Mouse (Mus musculus) heart, embryonic 10.5 days (tissue): ENCODE results near the gene Ppp1r15a. TPM values are rescaled to one million over a fixed set of nuclear protein-coding genes. Genes with fewer than 3 reads are reported as not detected.

ENCODE experiments used
- DNase-seq: peaks from one replicate; pipeline ENCODE4 v3.0.0-alpha.2; 2017; ENCODE audit warnings: low spot score
- H3K27ac ChIP-seq: fragments of 300-500 bp; sonication (generic); 2 replicates; pipeline ENCODE4 v1.5.1; 2016; ENCODE audit warnings: mild to moderate bottlenecking
- H3K27me3 ChIP-seq: fragments of 300-500 bp; sonication (generic); 2 replicates; pipeline ENCODE4 v1.6.1; 2016; ENCODE audit warnings: mild to moderate bottlenecking; ENCODE audit not compliant: poor library complexity, insufficient read depth, severe bottlenecking
- H3K36me3 ChIP-seq: fragments of 300-500 bp; sonication (generic); 2 replicates; pipeline ENCODE4 v1.6.1; 2016; ENCODE audit warnings: mild to moderate bottlenecking, moderate library complexity
- H3K4me1 ChIP-seq: fragments of 300-500 bp; sonication (generic); 2 replicates; pipeline ENCODE4 v1.6.1; 2016; ENCODE audit warnings: mild to moderate bottlenecking
- H3K4me3 ChIP-seq: fragments of 300-500 bp; sonication (generic); 2 replicates; pipeline ENCODE4 v1.5.1; 2016; ENCODE audit warnings: mild to moderate bottlenecking, moderate library complexity
- H3K9me3 ChIP-seq: fragments of 300-500 bp; sonication (generic); 2 replicates; pipeline ENCODE4 v1.6.1; 2016; ENCODE audit warnings: mild to moderate bottlenecking, moderate library complexity
- WGBS: fragments of 180-500 bp; shearing (Covaris S2); methylation state at CpG from one replicate; pipeline ENCODE4 v1.1.7; 2016; 5-methylcytosine and 5-hydroxymethylcytosine counted together
- polyA plus RNA-seq: library from polyadenylated mRNA; unstranded; fragments of >200 nt; fragmentation: Nextera tagmentation; extraction: Ambion mirVana; gene quantifications from 2 replicates; pipeline ENCODE4 v1.2.1, GENCODE M21; 2016

The Ppp1r15a gene
- polyA plus RNA-seq, 1 experiment from 2014 or later, result 28.2 TPM

DNA sequence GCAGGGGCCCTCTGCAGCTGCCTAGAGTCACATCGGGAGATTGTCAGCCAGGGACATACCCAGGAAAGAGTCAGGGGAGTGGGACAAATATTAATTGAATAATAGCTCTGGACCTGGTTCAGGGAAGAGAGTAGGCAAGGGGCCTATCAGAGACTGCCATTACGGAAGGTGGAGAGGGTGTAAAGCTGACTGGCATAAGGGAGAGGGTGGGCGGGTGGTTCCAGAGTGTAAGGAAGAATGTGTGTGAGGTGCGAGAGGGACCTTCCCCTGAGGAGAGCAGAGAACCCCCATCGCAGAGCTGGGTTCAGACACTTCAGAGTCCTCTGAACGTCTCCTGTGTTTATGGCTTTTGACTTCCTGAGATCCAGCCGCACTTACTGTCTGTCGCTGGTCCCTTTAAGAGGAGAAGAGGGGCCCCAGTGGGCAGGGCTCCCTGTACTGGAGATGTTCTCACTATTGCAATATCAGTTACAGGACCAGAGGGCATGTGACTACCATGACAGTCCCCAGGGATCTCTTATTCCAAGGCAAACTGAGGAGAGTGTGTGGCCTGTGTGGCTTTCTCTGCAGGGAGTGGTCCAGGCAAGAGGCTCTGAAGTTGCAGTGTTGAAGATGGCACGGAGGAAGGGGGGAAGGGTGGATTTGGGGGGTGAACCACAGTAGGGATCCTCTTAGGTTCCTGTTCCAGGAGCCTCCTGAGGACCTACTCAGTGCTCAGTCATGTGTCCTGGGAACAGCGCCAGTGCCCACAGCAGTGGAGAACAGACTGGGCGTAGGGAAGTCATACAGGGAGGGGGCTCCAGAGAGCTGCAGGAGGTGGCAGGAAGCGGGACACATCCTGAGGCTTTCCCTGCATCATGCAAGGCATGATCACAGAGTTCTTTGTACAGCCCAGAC is 35.8 kb upstream of the Ppp1r15a start:
- no peak for DNase-seq
- H3K36me3 ChIP-seq, result no peaks in the 10 kb centered on the region
- H3K27me3 ChIP-seq, result no peaks in the 10 kb centered on the region
- peaks cover 30% of the 10 kb centered on the region for H3K4me1 ChIP-seq
- 47% methylated on average over 12 of the region's 12 CpGs for WGBS
- no peaks in the 10 kb centered on the region for H3K9me3 ChIP-seq
- peak overlapping the region; percentile 27 for H3K4me3 ChIP-seq
- H3K27ac ChIP-seq, result peak overlapping the region; percentile 72

DNA sequence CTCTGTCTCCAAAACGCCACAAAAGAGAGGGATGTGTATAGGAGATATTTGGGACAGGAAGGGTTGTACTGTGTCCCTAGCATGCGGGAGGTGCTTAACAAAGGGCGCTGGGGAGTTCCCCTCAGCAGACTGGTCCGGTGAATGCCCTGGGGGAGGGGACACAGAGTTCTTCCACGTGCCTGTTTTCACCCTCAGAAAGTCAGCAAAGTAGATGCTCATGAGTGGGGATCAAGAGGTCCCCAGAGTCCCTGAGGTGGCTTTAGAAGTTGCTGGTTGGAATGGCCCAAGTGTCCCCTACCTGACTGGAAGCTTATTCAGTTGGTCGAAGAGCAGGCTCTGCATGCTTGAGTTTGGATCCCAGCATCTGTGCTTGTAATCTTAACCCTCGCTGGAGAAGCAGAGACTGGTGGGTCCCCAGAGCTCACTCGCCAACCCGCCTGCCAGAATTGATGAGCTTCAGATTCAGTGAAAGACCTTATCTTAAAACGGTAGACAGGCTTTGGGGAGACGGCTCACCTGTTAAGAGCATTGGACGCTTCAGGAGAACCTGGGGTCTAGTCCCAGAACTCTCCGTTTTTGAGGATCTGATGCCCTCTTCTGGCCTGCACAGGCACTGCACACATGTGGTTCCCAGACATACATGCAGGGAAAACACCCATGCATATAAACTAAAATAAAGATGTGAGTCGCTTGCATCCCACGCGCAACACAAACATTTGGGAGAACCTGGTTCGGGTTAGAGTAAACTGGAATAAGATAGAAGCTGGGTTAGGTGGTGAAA is 35.0 kb upstream of the Ppp1r15a start:
- 23% methylated on average over 17 of the region's 17 CpGs for whole genome bisulfite sequencing
- Histone ChIP-seq H3K4me3 (peak overlapping the region; percentile 27), H3K27ac (no peak overlapping the region; the same call in 1 of the 2 replicates)

DNA sequence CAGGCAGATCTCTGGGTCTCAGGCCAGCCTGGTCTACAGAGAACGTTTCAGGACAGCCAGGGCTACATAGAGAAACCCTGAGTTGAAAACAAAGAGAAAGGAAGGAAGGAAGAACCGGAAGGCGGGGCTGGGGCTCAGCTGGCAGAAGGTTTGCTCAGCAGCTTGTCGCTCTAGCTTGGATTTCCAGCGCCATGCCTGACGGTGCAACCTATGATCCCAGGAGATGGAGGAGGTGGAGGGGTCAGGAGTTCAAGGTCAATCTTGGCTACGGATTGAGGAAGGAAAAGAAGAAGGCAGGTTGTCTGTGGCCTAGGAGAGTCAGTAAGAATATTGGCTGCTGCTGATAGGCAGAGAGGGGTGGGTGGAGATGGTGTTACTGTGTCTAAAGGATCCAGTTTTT is 34.2 kb upstream of the Ppp1r15a start:
- WGBS, result 77% methylated on average over 7 of the region's 7 CpGs
- DNase-seq, result no peak

More for the DNA sequence above, 35.0 kb upstream of the Ppp1r15a start:
- H3K36me3 ChIP-seq, result no peaks in the 10 kb centered on the region
- no peak for DNase-seq
- H3K9me3 ChIP-seq, result no peaks in the 10 kb centered on the region
- H3K27me3 ChIP-seq, result no peaks in the 10 kb centered on the region
- peaks cover 35% of the 10 kb centered on the region for H3K4me1 ChIP-seq

DNA sequence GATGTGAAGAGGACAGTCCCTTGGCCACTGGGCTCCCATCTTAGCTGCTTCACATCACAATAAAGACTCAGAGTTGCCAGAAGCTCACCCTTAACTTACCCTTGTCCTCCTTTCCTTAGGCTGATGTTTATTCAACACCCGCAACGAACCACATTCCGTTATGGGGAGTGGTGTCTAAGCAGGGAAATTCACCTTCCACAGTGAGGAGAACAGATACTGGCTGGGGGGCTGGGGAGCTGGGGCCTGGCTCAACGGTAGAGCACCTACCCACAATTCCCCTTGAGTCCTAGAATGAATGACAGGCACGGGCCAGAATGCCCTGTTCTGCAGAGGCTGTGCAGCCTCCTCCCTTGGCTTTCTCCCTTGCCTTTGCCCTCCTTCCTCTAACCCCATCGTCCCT is 32.8 kb upstream of the Ppp1r15a start:
- DNase-seq, result no peak
- no peaks in the 10 kb centered on the region for H3K9me3 ChIP-seq
- no peaks in the 10 kb centered on the region for H3K27me3 ChIP-seq
- H3K27ac ChIP-seq, result 0 out of 2 replicates have a peak overlapping the region, but pooled peaks have one; percentile 25
- no peaks in the 10 kb centered on the region for H3K36me3 ChIP-seq
- H3K4me1 ChIP-seq, result peaks cover 38% of the 10 kb centered on the region
- H3K4me3 ChIP-seq, result no peak overlapping the region
- 64% methylated on average over 5 of the region's 6 CpGs for WGBS

More for the DNA sequence above, 34.2 kb upstream of the Ppp1r15a start:
- no peaks in the 10 kb centered on the region for H3K36me3 ChIP-seq
- no peak overlapping the region for H3K27ac ChIP-seq
- no peak overlapping the region for H3K4me3 ChIP-seq
- H3K27me3 ChIP-seq, result no peaks in the 10 kb centered on the region
- H3K9me3 ChIP-seq, result no peaks in the 10 kb centered on the region
- peaks cover 38% of the 10 kb centered on the region for H3K4me1 ChIP-seq

DNA sequence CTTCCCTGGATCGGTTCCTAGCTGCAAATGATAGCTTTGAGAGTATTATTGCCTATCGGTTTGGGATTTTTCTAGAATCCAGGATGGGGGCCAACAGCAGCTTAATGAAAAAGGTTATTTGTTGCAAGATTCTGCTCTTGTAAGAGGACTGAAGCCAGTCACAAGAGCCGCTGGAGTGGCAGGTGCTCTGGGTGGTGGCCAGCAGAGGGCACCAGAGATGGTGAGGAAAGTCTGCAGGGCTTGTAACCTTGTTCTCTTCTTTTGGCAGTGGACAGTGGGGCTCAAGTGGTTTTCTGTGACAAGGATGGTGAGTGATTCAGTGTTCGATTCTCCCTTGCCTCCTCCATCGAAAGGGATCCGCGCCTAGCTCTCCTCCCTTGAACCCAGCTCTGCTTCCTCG is 29.7 kb upstream of the Ppp1r15a start:
- no peak overlapping the region for H3K4me3 ChIP-seq
- WGBS, result 21% methylated on average over 8 of the region's 8 CpGs
- H3K27ac ChIP-seq, result peak overlapping the region; percentile 52
- peak; percentile 88 for DNase-seq
- no peaks in the 10 kb centered on the region for H3K36me3 ChIP-seq
- no peaks in the 10 kb centered on the region for H3K9me3 ChIP-seq
- no peaks in the 10 kb centered on the region for H3K27me3 ChIP-seq
- peaks cover 35% of the 10 kb centered on the region for H3K4me1 ChIP-seq

DNA sequence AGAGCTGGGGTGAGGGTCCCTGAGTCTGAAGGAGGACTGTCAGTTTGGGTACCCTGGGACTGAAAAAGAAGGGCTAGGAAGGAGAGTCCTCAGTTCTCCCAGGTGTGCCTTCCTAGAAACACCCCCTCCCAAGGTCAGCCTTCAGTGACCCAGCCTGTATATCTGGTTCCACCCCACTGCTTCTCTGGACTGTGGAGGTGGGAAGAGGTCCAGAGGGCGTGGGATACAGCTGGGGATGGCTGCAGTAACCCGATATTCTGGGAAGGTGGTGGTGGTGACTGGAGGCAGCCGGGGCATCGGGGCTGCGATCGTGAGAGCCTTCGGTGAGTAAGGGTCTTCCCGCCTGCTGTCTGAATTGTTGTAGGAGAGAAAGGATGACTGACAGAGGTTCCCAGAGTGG is 28.7 kb upstream of the Ppp1r15a start, which contains the start of gene Hsd17b14:
Gene Hsd17b14 (plus strand): TSS at position 150 of the 400 bp plus-strand sequence.
- H3K4me1 ChIP-seq, result peaks cover 36% of the 10 kb centered on the region
- H3K36me3 ChIP-seq, result no peaks in the 10 kb centered on the region
- WGBS, result 49% methylated on average over 8 of the region's 8 CpGs
- H3K27me3 ChIP-seq, result no peaks in the 10 kb centered on the region
- H3K27ac ChIP-seq, result peak within 1 kb of the TSS; percentile 42; the same call in 1 of the 2 replicates
- no peaks in the 10 kb centered on the region for H3K9me3 ChIP-seq
- no peak within 1 kb of the TSS for H3K4me3 ChIP-seq
- no peak for DNase-seq

DNA sequence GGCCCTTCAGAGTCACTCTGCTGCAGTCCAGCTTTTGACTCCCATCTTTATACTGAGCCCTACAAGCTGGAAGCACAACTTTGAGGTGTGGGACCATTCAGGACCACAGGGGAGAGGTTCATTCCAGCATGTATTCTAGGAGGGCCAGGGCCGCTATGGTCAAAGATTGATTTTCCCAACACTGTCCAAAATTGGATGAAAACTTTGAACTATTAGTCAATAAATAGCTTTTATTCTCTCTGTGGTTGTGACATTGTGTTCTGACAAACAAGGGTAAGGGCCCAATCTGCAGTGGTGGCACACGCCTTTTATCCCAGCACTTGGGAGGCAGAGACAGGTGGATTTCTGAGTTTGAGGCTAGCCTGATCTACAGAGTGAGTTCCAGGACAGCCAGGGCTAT is 27.9 kb upstream of the Ppp1r15a start:
- H3K9me3 ChIP-seq, result no peaks in the 10 kb centered on the region
- H3K4me1 ChIP-seq, result peaks cover 32% of the 10 kb centered on the region
- no peaks in the 10 kb centered on the region for H3K27me3 ChIP-seq
- no peaks in the 10 kb centered on the region for H3K36me3 ChIP-seq
- H3K4me3 ChIP-seq, result no peak overlapping the region
- WGBS, result 92% methylated on average over 2 of the region's 2 CpGs
- no peak for DNase-seq
- H3K27ac ChIP-seq, result peak overlapping the region; percentile 42; the same call in 1 of the 2 replicates

DNA sequence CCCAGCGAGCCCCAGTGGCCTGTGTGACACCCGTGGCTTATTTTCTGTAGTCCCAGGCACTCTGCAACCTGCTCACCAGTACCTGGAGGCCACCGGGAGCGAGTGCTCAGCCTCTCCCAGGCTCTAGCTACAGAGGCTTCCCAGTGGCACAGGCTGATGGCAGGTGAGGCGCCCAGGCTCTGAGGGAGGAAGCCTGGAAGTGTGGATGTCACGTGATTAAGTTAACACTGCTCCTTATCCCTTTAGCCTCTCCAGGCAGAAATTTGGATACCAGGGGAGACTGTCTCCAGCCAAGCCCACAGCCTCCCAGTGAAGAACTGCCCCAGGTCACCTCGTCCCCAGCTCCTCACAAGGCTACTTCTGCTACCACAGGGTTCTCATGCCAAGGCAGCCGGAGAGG is 27.5 kb upstream of the Ppp1r15a start:
- 61% methylated on average over 8 of the region's 8 CpGs for WGBS
- DNase-seq, result no peak
- no peaks in the 10 kb centered on the region for H3K9me3 ChIP-seq
- no peak overlapping the region for H3K4me3 ChIP-seq
- no peaks in the 10 kb centered on the region for H3K27me3 ChIP-seq
- no peaks in the 10 kb centered on the region for H3K36me3 ChIP-seq
- H3K4me1 ChIP-seq, result peaks cover 27% of the 10 kb centered on the region
- peak overlapping the region; percentile 42; the same call in 1 of the 2 replicates for H3K27ac ChIP-seq

DNA sequence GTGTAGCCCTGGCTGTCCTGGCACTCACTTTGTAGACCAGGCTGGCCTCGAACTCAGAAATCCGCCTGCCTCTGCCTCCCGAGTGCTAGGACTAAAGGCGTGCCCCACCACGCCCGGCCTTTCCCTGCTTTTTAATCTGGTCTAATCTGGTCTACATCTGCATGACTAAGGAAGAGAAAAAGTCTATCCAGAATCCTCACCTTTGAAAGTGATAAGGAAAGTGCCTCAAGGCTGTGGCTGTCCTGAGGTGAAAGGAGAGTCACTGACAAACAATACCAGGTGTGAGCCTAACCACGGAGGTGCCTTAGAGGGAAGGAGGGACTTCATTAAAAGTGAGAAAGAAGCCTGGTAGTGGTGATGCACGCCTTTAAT is 25.4 kb upstream of the Ppp1r15a start:
- peak overlapping the region; percentile 42; the same call in 1 of the 2 replicates for H3K27ac ChIP-seq
- no peaks in the 10 kb centered on the region for H3K27me3 ChIP-seq
- WGBS, result 74% methylated on average over 8 of the region's 8 CpGs
- no peak for DNase-seq
- peaks cover 26% of the 10 kb centered on the region for H3K4me1 ChIP-seq
- H3K9me3 ChIP-seq, result no peaks in the 10 kb centered on the region
- H3K36me3 ChIP-seq, result no peaks in the 10 kb centered on the region
- no peak overlapping the region for H3K4me3 ChIP-seq

DNA sequence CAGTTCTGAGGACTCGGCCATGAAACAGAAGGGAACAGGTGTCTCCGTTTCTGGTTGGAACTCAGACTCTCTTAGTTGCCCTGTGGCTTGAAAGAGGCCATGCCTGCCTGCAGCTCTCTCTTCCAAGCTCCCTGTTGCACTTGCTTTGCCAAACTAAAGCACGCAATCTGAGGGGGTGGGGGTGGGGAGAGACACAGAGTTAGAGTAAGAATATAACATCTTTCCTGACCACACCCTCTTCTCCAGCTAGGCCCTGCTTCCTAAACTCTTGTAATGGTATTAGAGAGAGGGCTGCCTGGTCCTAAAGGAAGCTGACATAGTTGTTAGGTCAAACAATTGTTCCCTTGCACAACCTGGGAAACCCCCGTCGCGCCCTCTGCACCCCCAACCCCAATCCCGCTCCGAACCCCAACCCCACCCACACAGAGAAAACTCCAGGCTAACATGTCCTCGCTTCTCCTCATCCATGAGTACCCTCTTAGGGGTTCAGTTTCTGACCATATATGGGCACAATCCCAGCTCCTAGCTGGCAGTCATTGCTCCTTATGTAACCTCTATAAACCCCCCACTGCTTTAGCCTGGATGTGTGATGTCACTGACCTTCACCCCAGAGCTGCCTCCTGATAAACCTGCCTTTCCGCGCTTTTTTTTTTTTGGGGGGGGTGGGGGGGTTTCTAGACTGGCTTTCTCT is 24.9 kb upstream of the Ppp1r15a start:
- Histone ChIP-seq H3K9me3 (no peaks in the 10 kb centered on the region), H3K27ac (peak overlapping the region; percentile 42; the same call in 1 of the 2 replicates), H3K36me3 (no peaks in the 10 kb centered on the region), H3K27me3 (no peaks in the 10 kb centered on the region), H3K4me1 (peaks cover 21% of the 10 kb centered on the region), H3K4me3 (no peak overlapping the region)
- DNase-seq, result no peak
- 64% methylated on average over 11 of the region's 11 CpGs for WGBS

DNA sequence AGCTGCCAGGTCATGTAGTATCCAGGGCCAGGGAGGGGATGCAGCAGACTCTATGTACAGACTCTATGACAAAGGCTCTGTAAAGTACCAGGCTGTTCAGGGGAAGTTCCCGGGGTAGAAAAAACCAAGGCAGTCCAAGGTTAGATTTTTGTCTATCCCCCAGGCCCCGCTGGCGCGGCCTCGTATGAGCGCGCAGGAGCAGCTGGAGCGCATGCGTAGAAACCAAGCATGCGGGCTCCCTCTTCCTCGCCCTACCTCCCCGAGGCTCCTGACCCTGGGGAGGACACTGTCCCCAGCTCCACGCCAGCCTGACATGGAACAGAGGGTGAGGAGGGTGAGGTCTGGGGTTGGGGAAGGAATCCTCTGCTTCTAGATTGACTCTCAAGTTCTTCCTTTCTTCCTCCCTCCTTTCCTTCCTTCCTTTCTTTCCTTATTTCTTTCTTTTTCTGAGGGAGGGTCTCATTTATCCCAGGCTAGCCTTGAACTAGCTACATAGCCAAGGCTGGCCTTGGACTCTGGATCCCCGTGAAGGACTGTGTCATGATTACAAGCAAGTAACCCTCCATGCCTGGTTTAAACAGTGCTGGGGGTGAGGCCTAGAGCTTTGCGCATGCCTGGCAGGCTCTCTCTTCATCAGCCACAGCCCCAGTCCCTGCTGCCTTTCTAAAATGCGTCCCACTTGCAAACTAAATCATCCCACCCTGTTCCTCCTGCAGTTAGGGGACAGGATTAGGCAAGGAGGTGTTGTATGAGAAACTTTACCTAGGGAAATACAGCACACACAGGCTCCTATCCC is 23.8 kb upstream of the Ppp1r15a start:
- Histone ChIP-seq H3K27me3 (no peaks in the 10 kb centered on the region), H3K4me1 (peaks cover 19% of the 10 kb centered on the region), H3K36me3 (no peaks in the 10 kb centered on the region), H3K4me3 (no peak overlapping the region), H3K27ac (no peak overlapping the region), H3K9me3 (no peaks in the 10 kb centered on the region)
- DNase-seq, result no peak
- WGBS, result 87% methylated on average over 16 of the region's 16 CpGs

DNA sequence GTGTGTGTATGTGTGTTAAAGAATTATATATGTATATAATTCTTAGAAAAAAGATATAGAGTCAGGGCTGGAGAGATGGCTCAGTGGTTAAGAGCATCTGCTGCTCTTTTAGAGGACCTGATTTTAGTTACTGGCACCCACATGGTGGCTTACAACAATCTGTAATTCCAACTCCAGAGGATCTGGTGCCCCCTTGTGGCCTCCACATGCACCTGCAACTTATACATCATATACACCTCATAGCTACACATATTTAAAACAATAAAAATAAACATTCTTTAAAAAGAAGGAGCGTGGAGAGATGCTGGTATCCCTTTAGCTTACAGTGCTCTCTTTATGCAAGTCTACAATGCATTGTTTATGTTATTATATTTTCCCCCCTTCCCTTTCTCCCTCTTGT is 18.5 kb upstream of the Ppp1r15a start:
- Histone ChIP-seq H3K36me3 (no peaks in the 10 kb centered on the region), H3K27me3 (no peaks in the 10 kb centered on the region), H3K9me3 (no peaks in the 10 kb centered on the region), H3K4me1 (no peaks in the 10 kb centered on the region), H3K4me3 (no peak overlapping the region), H3K27ac (no peak overlapping the region)
- WGBS, result 93% methylated on average over 1 of the region's 1 CpGs
- no peak for DNase-seq
